Mouse (Mus musculus): ENCODE results near the gene Aqp11.

Aqp11 gene

DNA sequence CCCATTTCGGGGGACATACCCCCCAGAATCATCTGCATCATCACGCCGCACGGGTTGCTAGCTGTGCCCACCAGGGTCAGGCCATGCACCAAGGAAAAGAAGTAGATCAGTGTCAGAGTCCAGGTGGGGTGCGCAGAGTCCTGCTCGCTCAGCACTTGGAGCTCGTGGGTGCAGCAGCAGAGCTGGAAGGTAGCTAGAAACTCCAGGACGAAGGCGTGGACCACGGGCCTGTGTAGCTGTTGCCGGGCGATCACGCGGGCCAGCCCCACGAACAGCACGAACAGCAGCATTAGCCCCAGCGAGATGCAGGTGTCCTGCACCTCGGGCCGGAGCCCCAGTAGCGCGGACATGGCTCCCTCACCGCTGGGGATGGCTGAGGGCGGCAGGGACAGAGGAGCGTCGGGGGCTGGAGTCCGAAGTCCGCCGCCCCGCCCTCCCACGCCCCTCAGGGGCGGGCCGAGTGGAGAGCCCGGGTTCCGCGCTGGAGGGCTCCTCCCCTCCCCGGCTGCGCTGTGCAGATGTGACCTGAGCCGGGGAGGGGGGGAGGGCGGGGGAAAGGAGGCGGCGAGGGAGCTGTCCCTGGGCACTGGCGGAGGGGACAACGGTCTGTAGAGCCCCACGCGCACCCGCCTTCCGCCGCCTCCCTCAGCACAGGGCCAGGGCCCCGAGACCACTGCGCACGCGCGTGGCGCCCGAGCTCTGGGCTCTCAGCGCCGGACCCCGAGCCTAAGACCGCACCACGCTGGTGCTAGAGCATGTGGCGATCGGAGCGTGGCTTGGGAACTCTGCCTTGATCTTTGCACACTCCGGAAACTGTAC lies at the start of gene Aqp11:
Aqp11 (minus strand) TSS at position 652 of the 819 bp plus-strand sequence.
- DNase-seq (ENCODE audit: low spot score in 2 of 2): peak; percentile 72 to 84

GRCm38 (mm10) chr7:97783523-97783922 lies 45.4 kb upstream of the Aqp11 start:
- DNase-seq (ENCODE audit: low spot score in 2 of 2): no peak

DNA sequence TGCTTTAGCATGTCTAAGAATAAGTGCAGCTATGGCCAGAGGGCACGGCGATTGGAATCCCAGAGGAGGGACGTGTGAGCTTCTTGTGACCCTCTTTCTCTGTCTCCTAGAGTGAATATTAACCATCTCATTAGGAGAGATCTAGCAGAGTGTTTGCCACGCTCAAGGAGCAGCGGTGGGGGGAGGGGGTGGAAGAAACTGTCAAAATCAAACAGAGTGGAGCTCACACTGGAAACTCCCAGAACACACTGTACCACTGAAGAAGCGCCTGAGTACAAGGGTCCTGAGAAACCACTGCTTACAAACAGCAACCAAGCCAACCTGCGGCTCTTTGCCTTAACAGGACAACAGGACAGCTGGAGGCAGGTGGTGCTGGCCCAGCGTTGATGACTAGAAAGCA lies 43.4 kb upstream of the Aqp11 start:
- no peak for DNase-seq (ENCODE audit: low spot score in 2 of 2)

DNA sequence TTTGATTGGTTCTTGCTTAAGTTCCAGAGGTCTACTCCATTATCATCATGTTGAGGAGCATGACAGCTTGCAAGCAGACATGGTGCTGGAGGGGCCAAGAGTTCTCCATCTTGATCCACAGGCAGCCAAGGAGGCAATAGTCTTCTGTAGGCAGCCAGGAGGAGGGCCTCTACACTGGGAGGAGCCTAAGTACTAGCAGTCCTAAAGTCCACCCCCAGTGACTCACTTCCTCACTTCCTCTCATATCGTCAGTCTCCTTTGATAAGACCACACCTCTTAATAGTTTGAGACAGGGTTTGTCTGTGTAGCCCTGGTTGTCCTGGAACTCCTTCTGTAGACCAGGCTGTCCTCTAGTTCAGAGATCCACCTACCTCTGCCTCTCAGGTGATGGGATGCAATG lies 42.7 kb upstream of the Aqp11 start:
- no peak for DNase-seq (ENCODE audit: low spot score in 2 of 2)

DNA sequence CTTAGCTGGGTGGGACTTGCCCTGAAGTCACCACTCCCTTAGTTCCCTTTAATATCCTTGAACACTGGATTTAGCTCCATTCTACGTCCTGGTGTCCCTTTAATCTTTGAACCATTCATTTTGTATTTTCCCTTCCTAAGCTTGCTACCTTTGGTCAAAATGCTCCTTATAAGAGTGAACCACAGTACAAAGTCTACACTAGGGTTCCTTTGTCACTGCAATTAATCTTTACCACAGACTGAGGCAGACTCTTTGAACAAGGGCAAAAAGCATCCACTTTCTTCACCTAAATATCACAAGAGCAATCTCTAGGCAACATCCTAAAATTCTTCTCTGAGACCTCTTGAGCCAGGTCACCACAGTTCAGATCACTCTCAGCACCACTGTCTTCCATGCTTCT lies 42.1 kb upstream of the Aqp11 start:
- DNase-seq (ENCODE audit: low spot score in 2 of 2): no peak

DNA sequence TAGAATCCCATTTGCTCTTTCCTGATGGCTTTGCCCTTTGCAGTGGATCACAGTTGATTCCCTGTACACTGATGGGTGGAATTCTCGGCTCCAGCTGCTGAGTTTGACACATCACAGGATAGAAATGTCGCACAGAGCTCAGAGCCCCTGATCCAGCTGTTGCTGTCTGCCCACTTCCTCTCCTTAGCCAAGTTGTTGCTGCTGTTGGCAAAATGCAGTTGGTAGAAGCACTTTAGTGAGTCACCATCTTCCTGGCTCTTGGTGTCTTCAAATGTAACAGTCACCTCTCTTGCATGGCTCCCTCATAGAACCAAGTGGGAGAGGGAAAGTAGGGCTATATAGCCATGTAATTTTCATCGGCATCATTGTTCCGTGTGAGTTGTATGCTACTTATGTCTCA lies 39.1 kb upstream of the Aqp11 start:
- DNase-seq (ENCODE audit: low spot score in 2 of 2): no peak

- no peak for DNase-seq (ENCODE audit: low spot score in 2 of 2)
These were observed 37.8 kb upstream of the Aqp11 start for GRCm38 (mm10) chr7:97775923-97776322.

GRCm38 (mm10) chr7:97775380-97775779 lies 37.3 kb upstream of the Aqp11 start:
- DNase-seq (ENCODE audit: low spot score in 2 of 2): no peak

GRCm38 (mm10) chr7:97770841-97771620 lies 32.9 kb upstream of the Aqp11 start:
- no peak for DNase-seq (ENCODE audit: low spot score in 2 of 2)

DNA sequence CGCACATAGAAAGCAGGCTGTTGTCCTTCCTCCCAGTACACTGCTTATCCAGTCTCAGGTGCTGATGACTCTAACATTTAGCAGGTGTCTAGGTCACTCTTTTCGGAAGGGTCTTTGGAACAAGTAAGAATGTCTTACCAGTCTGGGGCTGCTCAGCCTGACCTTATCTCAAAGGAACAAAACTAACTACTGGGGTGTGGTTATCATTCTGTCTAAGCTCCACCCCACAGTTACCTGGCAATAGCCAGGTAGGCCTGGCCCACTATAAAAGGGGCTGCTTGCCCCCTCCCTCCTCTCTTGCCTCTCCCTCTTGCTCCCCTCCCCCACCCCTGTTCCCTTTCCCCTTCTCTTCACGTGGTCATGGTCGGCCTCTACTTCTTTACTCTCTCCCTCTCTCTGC lies 30.9 kb upstream of the Aqp11 start:
- DNase-seq (ENCODE audit: low spot score in 2 of 2): no peak

GRCm38 (mm10) chr7:97767841-97768240 lies 29.8 kb upstream of the Aqp11 start:
- DNase-seq (ENCODE audit: low spot score in 2 of 2): no peak

DNA sequence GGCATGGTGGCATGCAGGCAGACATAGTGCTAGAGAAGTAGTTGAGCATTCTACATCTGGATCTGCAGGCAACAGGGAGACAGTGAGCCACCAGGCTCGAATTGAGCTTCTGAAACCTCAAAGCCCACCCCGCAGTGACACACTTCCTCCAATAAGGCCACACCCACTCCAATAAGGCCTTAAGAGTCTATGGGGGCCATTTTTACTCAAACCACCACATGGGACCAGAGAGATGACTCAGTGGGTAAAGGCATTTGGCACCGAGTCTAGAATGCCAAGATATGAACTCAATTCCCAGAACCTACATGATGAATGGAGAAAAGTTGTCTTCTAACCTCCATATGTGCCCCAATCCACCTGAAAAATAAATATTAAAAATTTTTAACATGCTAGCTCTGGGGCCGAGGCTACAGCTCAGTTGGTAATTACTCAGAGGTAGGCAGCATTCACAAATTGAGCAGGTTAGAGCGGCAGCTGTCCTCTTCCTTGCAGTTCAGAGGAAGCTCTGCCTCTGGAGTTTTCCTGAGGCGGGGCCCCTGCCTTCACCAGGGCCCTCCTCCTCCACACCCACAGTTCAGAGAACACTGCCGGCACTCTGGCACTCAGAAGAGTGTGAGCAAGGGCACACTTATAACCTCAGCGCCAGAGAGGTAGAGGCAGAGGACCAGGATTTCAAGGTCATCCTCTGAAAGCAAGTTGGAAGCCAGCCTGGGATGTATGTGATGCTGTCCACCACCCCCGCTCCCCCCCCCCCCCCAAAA lies 28.5 kb upstream of the Aqp11 start:
- DNase-seq (ENCODE audit: low spot score in 2 of 2): no peak

DNA sequence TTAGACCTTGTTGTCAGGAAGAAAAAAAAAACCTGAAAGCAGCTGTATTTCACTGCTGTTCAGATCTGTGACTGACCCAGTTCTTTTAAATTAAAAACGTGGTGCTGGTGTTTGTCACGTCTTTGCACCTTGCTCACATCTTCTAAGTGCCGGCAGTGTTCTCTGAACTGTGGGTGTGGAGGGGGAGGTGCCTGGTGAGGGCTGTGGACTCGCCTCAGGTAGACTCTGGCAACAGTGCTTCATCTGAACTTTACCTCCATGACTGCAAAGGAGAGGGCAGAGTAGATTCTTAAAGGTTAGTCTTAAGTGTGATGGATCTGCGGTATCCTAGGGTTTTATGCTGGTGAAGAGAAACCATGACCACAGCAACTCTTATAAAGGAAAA lies 27.9 kb upstream of the Aqp11 start:
- DNase-seq (ENCODE audit: low spot score in 2 of 2): no peak

GRCm38 (mm10) chr7:97765181-97765962 lies 27.3 kb upstream of the Aqp11 start:
- no peak for DNase-seq (ENCODE audit: low spot score in 2 of 2)

GRCm38 (mm10) chr7:97764591-97764990 lies 26.5 kb upstream of the Aqp11 start:
- DNase-seq (ENCODE audit: low spot score in 2 of 2): no peak

DNA sequence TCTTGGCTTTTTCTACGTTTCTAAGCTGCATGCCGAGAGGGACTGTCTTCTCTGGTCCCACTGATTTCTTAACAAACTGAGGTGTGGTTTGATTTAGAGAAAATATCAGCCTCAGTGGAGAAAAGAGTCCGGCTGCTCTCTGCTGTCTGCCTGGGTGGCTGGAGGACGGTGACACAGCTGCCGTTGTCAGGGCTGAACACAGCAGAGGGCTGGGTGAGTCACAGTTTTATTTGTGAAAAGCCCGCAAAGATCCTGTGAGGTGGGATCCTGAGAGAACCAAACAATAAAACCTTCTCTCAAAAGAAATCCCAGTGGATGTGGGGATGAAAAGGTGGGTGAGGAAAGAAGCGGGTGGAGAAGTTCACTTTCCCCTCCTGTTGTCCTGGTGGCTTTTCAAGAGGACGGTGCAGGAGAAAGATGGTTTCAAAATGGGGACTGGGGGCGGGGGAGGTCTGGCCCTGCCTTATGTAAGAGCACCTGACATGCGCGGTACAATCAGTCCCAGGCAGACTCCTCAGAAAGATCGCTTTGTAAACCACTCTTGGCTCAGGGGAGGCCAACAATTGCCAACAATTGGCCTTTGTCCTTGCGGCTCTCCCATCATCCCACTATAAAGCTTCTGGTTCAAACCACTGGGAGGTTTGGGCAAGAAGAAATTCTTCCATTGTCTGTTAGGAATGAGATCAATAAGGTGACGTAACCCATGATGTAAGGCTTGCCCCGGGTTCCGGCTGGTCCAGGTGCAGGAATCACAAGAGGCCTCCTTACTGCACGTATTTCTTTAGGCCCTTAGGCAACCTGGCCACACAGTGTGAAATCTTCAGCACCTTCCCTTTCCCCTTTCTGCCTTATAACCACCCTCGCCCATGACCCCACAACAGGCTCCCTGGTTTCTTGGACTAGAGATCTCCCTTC lies 19.1 kb upstream of the Aqp11 start:
- DNase-seq (ENCODE audit: low spot score in 2 of 2): no peak

- DNase-seq (ENCODE audit: low spot score in 2 of 2): peak; percentile 34 to 57
These were observed 11.4 kb upstream of the Aqp11 start for GRCm38 (mm10) chr7:97749207-97750190.

- peak in 1 of 2 experiments; percentile 40 for DNase-seq (ENCODE audit: low spot score in 2 of 2)
These were observed 10.6 kb upstream of the Aqp11 start for GRCm38 (mm10) chr7:97748527-97749206.
